Mouse (Mus musculus) heart, embryonic 11.5 days (tissue): ENCODE results near the gene Mmgt2. TPM values are rescaled to one million over a fixed set of nuclear protein-coding genes. Genes with fewer than 3 reads are reported as not detected.

ENCODE experiments used
- ATAC-seq: fragments of 200-750 bp; cut with Nextera tagmentation; replicated peaks from 2 replicates; pipeline ENCODE4 v1.8.0; 2017; ENCODE audit warnings: moderate library complexity; ENCODE audit not compliant: insufficient number of reproducible peaks, low FRiP score, low TSS enrichment
- H3K27ac ChIP-seq: fragments of 300-500 bp; sonication (generic); 2 replicates; pipeline ENCODE4 v1.5.1; 2014; ENCODE audit warnings: mild to moderate bottlenecking, low read depth, low read length
- H3K27me3 ChIP-seq: fragments of 300-500 bp; sonication (generic); 2 replicates; pipeline ENCODE4 v1.6.1; 2014; ENCODE audit warnings: mild to moderate bottlenecking, low read length, mixed read lengths; ENCODE audit not compliant: control insufficient read depth, insufficient read depth
- H3K36me3 ChIP-seq: fragments of 300-500 bp; sonication (generic); 2 replicates; pipeline ENCODE4 v1.6.1; 2014; ENCODE audit warnings: mild to moderate bottlenecking, low read length, moderate library complexity, mixed read lengths; ENCODE audit not compliant: control insufficient read depth, insufficient read depth
- H3K4me1 ChIP-seq: fragments of 300-500 bp; sonication (generic); 2 replicates; pipeline ENCODE4 v1.6.1; 2014; ENCODE audit warnings: low read length; ENCODE audit not compliant: control insufficient read depth, insufficient read depth
- H3K4me2 ChIP-seq: fragments of 300-500 bp; sonication (generic); 2 replicates; pipeline ENCODE4 v1.6.1; 2014; ENCODE audit warnings: mild to moderate bottlenecking, moderate library complexity
- H3K4me3 ChIP-seq: fragments of 300-500 bp; sonication (generic); 2 replicates; pipeline ENCODE4 v1.5.1; 2014; ENCODE audit warnings: low read depth, low read length
- H3K9ac ChIP-seq: fragments of 300-500 bp; sonication (generic); 2 replicates; pipeline ENCODE4 v1.6.1; 2014; ENCODE audit warnings: mild to moderate bottlenecking, low read depth, low read length, moderate library complexity
- H3K9me3 ChIP-seq: fragments of 300-500 bp; sonication (generic); replicated peaks from 2 replicates; pipeline ENCODE4 v1.6.1; 2016; ENCODE audit warnings: low read length; ENCODE audit not compliant: control insufficient read depth
- WGBS: fragments of 180-500 bp; shearing (Covaris S2); extraction: QIAGEN DNeasy Blood & Tissue Kit; methylation state at CpG from one replicate; pipeline ENCODE4 v1.1.7; 2014; ENCODE audit not compliant: insufficient replicate concordance; 5-methylcytosine and 5-hydroxymethylcytosine counted together
- polyA plus RNA-seq: library from polyadenylated mRNA; unstranded; fragments of >200 nt; fragmentation: Nextera tagmentation; extraction: Ambion mirVana; gene quantifications from 2 replicates; pipeline ENCODE4 v1.2.1, GENCODE M21; 2014

Gene Mmgt2
- polyA plus RNA-seq, 1 experiment from 2014 or later: 45.0 TPM

DNA sequence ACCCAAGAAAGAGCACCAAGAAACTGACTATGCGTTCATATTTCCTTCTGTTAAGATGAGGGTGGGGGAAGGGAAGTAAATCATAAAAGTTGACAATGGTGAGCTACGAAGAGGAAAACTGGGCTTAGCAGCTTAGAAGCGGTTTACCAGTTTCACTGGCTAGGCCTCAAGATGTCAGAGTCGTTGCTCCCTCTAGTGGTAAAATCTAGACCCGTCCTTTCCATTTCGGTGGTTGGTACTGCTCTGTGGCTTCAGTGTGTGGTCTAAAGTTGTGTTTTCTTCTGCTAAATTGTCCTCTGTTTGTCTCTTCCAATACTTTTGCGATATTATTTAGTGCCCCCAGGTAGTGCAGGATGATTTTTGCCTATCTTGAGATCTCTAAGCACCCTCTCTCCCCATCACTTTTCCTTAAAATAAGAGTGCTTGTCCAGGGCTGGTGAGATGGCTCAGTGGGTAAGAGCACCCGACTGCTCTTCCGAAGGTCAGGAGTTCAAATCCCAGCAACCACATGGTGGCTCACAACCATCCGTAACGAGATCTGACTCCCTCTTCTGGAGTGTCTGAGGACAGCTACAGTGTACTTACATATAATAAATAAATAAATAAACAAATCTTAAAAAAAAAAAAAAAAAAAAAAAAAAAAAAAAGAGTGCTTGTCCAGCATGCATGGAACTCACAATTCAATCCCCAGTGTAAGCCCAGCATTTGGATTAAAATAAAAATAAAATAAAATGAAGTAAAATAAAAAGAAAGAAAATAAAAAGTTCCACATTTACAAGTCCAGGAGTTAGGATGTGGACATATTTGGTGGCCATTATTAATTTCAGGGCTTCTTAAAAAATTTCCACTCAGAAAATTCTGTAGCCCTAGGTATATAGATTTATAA, 45.1 kb downstream of the Mmgt2 start:
- Histone ChIP-seq H3K4me2 (no peak overlapping the region), H3K4me1 (no peaks in the 10 kb centered on the region), H3K36me3 (no peaks in the 10 kb centered on the region), H3K27ac (no peak overlapping the region), H3K4me3 (no peak overlapping the region), H3K27me3 (no peaks in the 10 kb centered on the region), H3K9ac (no peak overlapping the region), H3K9me3 (no peaks in the 10 kb centered on the region)
- WGBS: 31% methylated on average over 9 of the region's 11 CpGs
- no peak for ATAC-seq

DNA sequence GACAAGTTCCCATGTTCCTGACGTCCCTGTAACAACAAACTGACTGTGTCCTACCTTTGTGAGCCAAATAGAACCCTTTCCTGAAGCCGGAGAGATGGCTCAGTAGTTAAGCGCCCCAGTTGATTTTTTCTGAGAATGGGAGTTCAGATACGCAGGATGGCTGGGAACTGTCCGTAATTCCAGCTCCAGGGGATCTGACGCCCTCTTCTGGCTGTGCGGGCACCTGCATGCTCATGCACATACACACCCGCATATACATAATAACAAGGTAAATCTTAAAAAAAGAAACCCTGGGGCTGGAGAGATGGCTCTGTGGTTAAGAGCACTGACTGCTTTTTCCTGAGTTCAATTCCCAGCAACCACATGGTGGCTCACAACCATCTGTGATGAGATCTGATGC, 46.7 kb downstream of the Mmgt2 start:
- Histone ChIP-seq H3K27me3 (no peaks in the 10 kb centered on the region), H3K9ac (no peak overlapping the region), H3K27ac (no peak overlapping the region), H3K9me3 (no peaks in the 10 kb centered on the region), H3K4me3 (no peak overlapping the region), H3K36me3 (no peaks in the 10 kb centered on the region), H3K4me2 (no peak overlapping the region), H3K4me1 (no peaks in the 10 kb centered on the region)
- WGBS: 88% methylated on average over 8 of the region's 8 CpGs
- ATAC-seq: no peak

DNA sequence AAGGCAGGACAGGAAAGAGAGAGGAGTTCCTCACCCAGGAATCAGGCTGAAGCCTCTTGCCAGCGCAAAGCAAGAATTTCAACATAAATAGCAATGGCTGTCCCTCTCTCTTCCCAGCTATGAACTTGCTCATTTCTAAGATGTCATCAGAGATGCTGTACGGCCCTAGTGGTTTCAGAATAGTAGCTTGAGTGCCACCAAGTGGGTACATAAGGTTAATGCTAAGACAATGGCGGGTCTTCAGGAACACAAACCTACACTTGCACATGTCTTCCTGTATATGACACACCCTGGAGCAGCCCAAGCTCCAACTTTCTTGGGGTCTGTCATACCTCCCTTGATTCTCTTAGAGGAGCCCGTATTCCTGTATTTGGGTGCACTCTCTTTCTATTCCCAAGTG, 51.3 kb downstream of the Mmgt2 start:
- no peak overlapping the region for H3K4me2 ChIP-seq
- no peak for ATAC-seq

DNA sequence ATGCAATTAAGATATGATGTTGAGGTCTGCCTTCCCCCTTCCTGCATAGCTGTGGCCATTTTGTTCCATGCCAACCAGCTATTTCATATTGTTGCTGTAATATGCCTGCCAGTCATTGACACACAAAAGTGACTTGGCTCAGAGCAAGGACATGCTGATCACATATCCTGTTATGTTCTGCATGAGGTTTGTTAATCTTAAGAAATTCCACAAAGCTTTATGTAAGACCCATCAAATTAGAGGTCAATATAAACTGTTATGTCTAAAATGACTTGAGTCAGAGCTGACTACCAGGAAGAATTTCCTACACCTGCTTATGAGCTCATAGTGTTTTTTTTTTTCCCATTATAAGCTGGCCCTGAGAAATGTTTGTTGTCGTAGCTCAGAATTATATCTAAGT, 52.8 kb downstream of the Mmgt2 start:
- H3K4me1 ChIP-seq: no peaks in the 10 kb centered on the region
- WGBS: 62% methylated on average over 1 of the region's 1 CpGs

More for the DNA sequence above, 51.3 kb downstream of the Mmgt2 start:
- H3K4me3 ChIP-seq: no peak overlapping the region
- H3K36me3 ChIP-seq: no peaks in the 10 kb centered on the region
- H3K9me3 ChIP-seq: no peaks in the 10 kb centered on the region
- no peaks in the 10 kb centered on the region for H3K27me3 ChIP-seq
- 68% methylated on average over 4 of the region's 4 CpGs for WGBS
- no peak overlapping the region for H3K9ac ChIP-seq
- H3K4me1 ChIP-seq: no peaks in the 10 kb centered on the region
- H3K27ac ChIP-seq: no peak overlapping the region

DNA sequence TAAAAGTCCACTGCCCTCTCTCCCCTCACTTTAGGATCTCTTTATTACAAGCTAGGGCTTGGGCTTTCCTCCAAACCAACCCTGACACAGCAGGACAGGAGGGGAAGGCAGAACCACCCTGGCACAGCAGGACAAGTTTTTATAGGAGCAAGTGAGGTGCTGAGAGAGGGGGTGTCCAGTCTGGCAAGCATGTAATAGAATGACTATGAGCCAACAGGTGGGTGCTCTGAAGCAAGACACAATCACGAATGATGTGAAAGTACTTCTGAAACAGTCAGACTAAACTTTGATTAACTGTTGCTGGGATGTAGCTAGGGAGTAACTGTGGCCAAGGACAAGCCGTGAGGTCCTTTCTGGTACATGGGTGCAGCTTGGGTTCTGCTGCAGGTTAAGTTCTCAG, 57.7 kb downstream of the Mmgt2 start:
- no peaks in the 10 kb centered on the region for H3K27me3 ChIP-seq
- no peak overlapping the region for H3K4me2 ChIP-seq
- H3K36me3 ChIP-seq: no peaks in the 10 kb centered on the region
- H3K9me3 ChIP-seq: no peaks in the 10 kb centered on the region
- WGBS: 90% methylated on average over 2 of the region's 2 CpGs
- H3K9ac ChIP-seq: no peak overlapping the region
- no peak overlapping the region for H3K27ac ChIP-seq
- no peak for ATAC-seq
- H3K4me1 ChIP-seq: peaks cover 4% of the 10 kb centered on the region; the same call in 1 of the 2 replicates
- no peak overlapping the region for H3K4me3 ChIP-seq

More for the DNA sequence above, 52.8 kb downstream of the Mmgt2 start:
- no peak overlapping the region for H3K9ac ChIP-seq
- no peak overlapping the region for H3K27ac ChIP-seq
- no peak overlapping the region for H3K4me2 ChIP-seq
- H3K9me3 ChIP-seq: no peaks in the 10 kb centered on the region
- H3K4me3 ChIP-seq: no peak overlapping the region
- H3K36me3 ChIP-seq: no peaks in the 10 kb centered on the region
- ATAC-seq: no peak
- no peaks in the 10 kb centered on the region for H3K27me3 ChIP-seq

DNA sequence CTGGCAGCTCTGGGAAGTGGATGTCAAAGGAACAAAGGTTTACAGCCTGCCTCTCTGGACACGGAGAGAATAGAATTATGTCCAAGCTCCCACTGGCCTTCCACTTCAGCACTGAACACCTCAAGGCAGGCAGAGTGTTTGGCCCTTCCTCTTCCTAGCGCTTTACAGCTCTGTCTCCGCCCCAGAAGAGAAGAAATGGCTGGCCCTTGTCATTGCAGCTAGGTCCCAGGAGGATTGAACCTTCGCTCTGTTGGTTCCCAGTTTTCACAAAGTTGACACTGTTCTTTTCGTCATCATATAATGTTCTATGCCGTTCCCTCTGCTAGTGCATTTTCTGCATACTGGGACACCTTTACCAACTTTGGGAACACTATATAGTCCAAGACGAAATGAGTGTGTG, 59.8 kb downstream of the Mmgt2 start:
- Histone ChIP-seq H3K4me3 (no peak overlapping the region), H3K9ac (no peak overlapping the region), H3K36me3 (0 out of 2 replicates have a peak, but pooled peaks cover 2% of the 10 kb centered on the region), H3K4me1 (peaks cover 4% of the 10 kb centered on the region; the same call in 1 of the 2 replicates), H3K27ac (no peak overlapping the region), H3K9me3 (no peaks in the 10 kb centered on the region), H3K27me3 (no peaks in the 10 kb centered on the region), H3K4me2 (no peak overlapping the region)
- no peak for ATAC-seq
- WGBS: 70% methylated on average over 7 of the region's 7 CpGs

DNA sequence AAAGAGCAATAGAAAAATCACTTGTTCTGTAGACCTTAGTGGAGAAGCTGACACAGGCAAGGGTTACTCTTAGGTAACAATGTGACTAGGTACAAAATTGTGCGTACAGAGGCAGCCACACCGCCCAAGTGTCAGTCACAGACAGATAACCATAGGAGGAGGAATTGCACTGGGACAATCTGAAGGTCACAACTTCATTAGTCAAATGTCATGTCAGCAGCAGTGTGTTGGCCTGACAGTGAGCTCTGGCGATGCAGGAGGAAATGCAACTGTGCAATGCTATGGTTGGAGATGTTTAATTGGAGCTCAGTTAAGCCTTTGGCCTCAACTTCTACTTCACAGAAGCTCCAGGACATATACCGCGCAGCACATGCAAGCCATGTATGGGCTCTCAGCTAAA, 62.2 kb downstream of the Mmgt2 start:
- Histone ChIP-seq H3K4me2 (no peak overlapping the region), H3K4me3 (no peak overlapping the region), H3K36me3 (peaks cover 19% of the 10 kb centered on the region), H3K9ac (no peak overlapping the region), H3K9me3 (no peaks in the 10 kb centered on the region), H3K27ac (no peak overlapping the region), H3K4me1 (peaks cover 4% of the 10 kb centered on the region; the same call in 1 of the 2 replicates), H3K27me3 (no peaks in the 10 kb centered on the region)
- no peak for ATAC-seq
- WGBS: 64% methylated on average over 5 of the region's 5 CpGs
